Mouse (Mus musculus) urinary bladder, postnatal 36 days (tissue): ENCODE data around the gene Ticam1.

ENCODE experiments used
- DNase-seq, 2 experiments: peaks; one replicate each; pipeline ENCODE4 v3.0.0; 2022; ENCODE audit warnings: low spot score in 2 of 2, mixed read lengths in 1 of 2

Gene Ticam1

DNA sequence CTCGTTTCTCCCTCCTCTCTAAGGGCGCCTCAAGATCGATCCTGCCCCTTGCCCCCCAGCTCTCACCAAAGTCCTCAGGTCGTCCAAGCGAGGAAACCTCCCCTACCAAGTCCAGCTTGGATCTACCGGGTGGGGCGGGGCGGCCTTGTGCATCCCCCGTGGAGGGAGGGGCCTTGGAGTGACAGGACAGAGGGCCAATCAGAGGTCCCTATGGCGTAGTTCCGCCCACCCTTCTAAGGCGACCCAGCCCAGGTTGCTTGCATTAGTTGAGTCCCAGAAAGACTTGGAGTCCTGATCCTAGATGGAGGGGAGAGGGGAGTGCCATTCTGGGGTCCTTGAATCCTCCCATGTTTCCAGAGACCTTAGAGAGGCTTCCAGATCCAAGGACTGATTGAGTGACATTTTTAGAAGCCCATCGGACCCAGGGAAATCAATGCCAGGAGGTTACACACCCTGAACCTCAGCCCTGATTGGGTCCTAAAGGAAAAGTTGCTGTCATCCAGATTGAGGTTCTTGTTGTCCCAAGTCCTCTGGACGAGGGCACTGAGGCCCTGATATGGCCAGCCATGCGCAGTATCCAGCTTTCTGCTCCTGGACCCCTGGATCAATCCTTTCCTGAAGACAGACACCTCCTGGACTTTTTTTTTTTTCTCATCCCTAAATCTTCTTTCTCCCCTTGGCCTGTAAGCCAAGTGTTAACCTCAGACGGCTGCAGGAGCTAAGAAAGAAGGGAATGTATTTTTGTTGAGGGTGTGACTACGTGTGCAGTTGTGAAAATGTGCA lies 14.0 kb upstream of the Ticam1 start:
- DNase-seq = peak; percentile 99 to 100

GRCm38 (mm10) chr17:56289371-56290331 lies 13.1 kb upstream of the Ticam1 start:
- peak; percentile 63 to 68 for DNase-seq

DNA sequence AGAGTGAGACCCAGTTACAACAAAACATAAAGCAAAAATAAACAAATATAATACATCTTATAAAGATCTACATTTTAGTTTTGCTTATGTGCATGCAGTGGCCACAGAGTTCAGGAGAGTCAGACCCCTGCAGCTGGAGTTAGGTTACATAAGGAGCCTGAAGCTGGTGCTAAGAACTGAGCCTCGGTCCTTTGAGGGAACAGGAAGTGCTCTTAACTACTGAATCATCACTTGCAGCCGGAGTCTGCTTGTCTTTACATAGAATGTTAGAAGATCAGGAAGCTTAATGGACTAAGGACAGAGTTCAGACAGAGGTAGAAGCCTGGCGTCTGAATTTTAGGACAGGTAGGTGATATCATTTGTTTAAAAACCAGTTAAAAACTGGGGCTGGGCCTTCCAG lies 12.3 kb upstream of the Ticam1 start:
- DNase-seq = no peak

DNA sequence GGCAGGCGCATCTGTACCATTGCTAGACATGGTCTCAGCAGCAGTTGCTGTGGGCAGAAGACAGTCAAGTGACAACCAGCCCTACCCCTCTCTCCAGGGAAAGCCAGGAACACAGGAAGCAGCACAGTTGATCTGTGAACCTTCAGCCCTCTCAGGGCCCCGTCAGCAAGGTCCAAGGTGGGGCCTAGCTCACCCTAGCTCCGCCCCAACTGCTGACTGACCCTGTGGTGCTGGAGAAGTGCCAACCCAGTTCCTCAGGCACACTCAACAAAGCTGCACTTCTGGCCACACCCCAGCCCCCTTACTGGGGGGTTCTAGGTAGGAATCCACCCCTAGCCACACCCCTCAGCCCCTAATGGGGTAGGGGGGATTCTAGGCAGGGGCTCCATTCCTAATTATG lies 11.2 kb upstream of the Ticam1 start:
- DNase-seq = peak in 1 of 2 experiments; percentile 49

- DNase-seq = peak in 1 of 2 experiments; percentile 58
These were observed 9.4 kb upstream of the Ticam1 start for GRCm38 (mm10) chr17:56285995-56286394.

- DNase-seq = no peak
These were observed 6.7 kb upstream of the Ticam1 start for GRCm38 (mm10) chr17:56283316-56283715.

- no peak for DNase-seq
These were observed 6.2 kb upstream of the Ticam1 start for GRCm38 (mm10) chr17:56282802-56283201.

GRCm38 (mm10) chr17:56281193-56281592 lies 4.6 kb upstream of the Ticam1 start:
- DNase-seq = no peak

GRCm38 (mm10) chr17:56279481-56280155 lies 3.0 kb upstream of the Ticam1 start:
- no peak for DNase-seq

GRCm38 (mm10) chr17:56278340-56278739 lies 1.8 kb upstream of the Ticam1 start:
- DNase-seq = no peak

DNA sequence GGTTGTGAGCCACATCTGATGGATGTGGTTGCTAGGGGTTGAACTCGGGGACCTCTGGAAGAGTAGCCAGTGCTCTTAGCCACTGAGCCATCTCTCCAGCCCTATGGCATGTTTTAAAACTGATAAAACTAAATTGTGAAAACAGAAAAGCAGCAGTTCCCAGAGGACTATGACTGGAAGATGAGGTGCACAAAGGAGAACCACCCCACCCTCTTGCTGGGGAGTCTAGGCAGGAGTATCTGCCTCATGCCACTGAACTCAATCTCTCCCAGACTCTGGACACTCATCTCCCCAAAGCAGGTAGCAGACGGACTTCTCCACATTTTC lies 944 bp upstream of the Ticam1 start:
- no peak for DNase-seq

- DNase-seq = no peak
These were observed 625 bp downstream of the Ticam1 start for GRCm38 (mm10) chr17:56275842-56276480.

DNA sequence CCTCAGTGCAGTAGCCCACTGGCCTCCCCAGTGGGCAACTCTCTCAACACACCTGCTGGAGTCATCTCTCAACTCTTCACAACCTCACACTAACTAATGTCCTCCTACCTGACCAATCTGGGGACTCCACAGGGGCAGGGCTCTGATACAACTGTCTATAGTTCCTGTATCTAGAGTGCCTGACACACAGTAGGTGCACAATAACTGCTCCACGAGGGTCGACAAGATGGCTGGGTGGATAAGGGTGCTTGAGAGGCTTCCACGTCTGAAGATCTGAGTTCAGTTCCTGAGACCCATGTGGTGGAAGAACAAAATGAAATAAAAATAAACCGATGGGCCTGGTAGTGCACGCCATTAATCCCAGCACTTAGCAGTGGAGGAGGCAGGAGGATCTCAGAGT lies 2.6 kb downstream of the Ticam1 start:
- no peak for DNase-seq

- no peak for DNase-seq
These were observed 3.1 kb downstream of the Ticam1 start for GRCm38 (mm10) chr17:56273482-56273881.

DNA sequence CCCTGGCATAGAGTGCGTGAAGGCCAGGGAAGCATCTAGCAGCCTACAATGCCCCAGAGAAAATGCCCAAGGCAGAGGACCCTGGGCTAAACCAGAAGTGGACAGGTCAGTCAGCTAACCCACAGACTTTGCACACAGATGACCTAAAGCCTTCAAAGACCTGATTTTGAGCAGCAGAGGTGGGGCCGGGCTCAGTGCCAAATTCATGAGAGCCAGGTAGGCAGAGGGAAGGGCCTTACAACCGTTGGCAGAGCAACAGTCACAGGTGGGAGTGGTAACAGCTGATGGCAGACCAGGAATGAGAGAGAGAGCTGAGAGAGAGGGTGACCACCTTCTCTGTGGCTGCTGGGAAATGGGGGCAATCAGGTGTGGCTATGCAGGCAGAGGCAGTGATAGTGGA lies 3.9 kb downstream of the Ticam1 start:
- no peak for DNase-seq

DNA sequence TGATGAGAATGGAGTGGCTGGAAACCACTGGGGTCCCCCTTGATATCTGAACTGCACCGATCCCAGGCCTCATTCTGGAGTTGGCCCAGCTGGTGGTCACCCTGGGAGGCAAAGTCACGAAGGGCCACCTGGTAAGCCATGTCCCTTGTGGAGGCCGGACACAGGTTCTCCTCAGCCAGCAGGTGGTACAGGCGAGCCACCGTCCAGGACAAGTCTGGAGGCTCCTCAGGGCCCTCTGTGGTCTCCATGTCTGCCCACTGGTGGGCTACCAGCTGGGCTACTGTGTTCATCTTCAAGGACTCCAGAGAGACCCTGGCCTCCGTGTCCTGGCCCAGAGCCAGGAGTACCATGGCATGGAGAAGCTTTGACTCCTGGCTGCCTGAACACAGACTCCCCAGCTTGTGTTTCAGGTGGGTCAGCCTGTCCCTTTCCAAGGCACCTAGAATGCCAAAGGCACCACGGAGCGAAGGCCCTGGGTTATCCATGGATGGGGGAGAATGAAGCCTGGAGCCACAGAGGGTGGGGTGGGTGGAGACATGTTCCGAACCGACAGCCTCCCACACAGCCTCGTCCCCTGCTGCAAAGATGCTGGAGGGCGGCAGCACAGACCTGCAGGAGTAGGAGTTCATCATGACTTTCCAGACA lies 4.9 kb downstream of the Ticam1 start:
- no peak for DNase-seq

GRCm38 (mm10) chr17:56269741-56270140 lies 6.8 kb downstream of the Ticam1 start:
- no peak for DNase-seq

- peak; percentile 40 to 59 for DNase-seq
These were observed 7.4 kb downstream of the Ticam1 start for GRCm38 (mm10) chr17:56269153-56269630.

DNA sequence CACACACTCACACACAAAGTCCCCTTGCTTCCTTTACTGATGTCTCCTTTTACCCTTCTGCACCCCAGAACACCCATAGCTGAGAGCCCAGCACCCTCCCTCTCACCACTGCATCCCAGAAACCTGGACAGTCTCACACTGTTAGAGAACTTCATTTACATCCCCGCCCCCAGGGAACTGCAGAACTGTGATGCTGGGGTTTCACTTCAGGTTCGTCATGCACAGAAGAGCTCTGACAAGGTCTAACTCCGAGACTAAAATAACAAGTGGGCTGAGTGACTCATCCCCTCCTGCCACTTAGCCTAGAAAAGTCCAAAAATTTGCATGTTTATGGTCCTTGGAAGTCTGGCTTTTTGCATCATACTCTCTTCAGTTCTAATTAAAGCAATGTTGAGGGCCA lies 10.3 kb downstream of the Ticam1 start:
- DNase-seq = no peak

DNA sequence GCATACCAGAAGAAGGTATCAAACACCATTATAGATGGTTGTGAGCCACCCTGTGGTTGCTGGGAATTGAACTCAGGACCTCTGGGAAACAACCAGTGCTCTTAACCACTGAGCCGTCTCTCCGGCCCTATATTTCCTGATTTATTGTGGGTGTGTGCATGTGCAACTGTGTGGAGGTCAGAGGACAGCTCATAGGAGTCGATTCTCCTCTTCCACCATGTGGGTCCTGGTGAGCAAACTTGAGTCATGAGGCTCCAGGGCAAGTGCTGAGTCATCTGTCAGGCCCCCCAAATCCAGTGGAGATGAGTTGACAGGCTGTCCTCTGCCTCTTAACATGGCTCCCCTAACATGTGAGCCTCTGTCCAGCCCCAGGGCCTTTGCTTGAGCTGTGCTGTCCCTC lies 10.7 kb downstream of the Ticam1 start:
- DNase-seq = no peak

DNA sequence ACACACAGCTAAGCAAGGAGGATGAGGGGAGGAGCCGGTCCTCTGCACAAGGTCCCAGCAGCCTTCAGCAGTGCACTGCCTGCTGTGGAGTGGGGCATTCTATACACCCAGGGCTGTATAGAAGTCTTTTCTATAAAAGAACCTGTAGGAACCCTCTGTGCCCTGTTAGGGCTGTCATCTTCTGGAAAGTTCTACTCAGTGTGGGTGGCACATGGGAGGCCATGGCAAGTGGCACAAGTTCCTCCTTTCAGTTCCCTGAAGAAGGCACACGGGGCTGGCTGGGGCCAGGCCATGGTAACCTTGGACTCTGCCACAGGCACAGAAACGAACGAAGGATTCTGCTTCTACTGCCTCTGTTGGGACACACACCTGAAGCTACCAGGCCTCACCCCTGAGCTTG lies 11.6 kb downstream of the Ticam1 start:
- DNase-seq = no peak
